Mouse (Mus musculus) erythroid progenitor cell, adult 5-6 weeks (primary cell): ENCODE data around the gene Atp8a1. TPM values are rescaled to one million over a fixed set of nuclear protein-coding genes. Genes with fewer than 3 reads are reported as not detected.

Source experiments
- ATAC-seq: replicated peaks from 2 replicates; pipeline ENCODE4 v1.8.0; 2016; ENCODE audit warnings: moderate number of reproducible peaks, mild to moderate bottlenecking, moderate TSS enrichment, inconsistent platforms; ENCODE audit not compliant: poor library complexity, low FRiP score, severe bottlenecking
- total RNA-seq, 2 experiments: library from RNA; stranded (forward) in 1 of 2; stranded (reverse) in 1 of 2; fragments of 150-400 nt in 1 of 2; fragments of 186-747, 209-891 nt in 1 of 2; gene quantifications; 2 replicates each; pipeline versions ENCODE4 v1.2.3 to v1.2.4; 2015 to 2017; ENCODE audit warnings: low replicate concordance in 2 of 2

Atp8a1 gene
- total RNA-seq, 2 experiments from 2014 or later: 221 to 297 TPM

DNA sequence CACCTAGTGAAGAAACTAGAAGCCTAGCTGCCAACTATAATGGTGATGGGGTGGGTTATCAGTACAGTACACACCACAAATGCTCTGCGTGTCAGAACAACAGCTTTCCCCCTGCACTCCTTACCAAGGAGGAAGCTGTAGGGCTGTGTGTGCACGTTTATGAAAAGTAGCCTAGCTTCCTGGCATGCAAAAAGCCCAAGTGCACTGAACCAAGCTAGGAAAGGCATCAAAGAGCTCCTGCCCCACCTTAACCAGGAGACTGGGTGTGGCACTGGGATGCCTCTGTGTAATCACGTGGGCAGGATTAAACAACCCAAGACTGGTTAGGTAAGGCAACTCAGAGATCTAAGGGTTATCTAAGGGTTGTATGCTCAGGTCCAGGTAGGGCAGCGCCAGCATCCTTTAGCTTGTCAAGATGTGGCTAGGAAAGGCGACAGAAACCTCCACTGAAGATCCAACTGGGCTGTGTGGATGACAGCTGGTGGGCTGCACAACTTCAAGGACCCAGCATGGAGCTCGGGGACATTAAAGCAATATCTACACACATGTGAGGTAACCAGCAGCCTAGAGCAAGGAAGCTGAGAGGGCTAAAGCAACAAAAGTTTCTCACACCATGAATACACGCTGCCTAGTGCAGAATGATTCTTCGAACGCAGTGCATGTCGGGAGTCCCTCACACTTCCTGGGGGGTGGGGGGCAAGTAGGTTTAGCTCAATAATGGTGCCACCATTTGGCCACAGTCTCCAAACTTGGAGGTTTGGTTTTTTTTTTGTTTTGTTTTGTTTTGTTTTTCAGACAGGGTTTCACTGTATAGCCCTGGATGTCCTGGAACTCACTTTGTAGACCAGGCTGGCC is 15.7 kb downstream of the Atp8a1 start:
- peak; percentile 82 for ATAC-seq

- no peak for ATAC-seq
Observed at GRCm38 (mm10) chr5:67828356-67828755, 18.9 kb downstream of the Atp8a1 start.

DNA sequence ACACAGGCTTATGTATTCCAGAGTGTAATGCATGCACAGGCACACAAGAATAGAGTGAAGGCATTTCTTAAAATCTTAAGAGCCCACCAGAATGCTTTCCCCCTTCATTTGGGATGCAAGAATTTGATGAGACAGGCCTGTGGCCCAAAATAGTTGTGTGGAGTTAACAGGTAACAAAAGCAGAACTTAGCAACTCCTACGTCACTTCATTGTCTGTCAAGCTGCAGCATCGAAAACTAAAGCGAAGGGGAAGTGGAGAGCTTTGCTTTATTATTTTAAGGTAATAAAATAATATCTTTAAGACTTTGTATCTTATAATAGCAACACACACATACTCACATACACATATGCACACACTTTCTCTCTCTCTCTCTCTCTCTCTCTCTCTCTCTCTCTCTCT is 20.3 kb downstream of the Atp8a1 start:
- ATAC-seq: no peak

- ATAC-seq: no peak
Observed at GRCm38 (mm10) chr5:67826278-67826677, 21.0 kb downstream of the Atp8a1 start.

DNA sequence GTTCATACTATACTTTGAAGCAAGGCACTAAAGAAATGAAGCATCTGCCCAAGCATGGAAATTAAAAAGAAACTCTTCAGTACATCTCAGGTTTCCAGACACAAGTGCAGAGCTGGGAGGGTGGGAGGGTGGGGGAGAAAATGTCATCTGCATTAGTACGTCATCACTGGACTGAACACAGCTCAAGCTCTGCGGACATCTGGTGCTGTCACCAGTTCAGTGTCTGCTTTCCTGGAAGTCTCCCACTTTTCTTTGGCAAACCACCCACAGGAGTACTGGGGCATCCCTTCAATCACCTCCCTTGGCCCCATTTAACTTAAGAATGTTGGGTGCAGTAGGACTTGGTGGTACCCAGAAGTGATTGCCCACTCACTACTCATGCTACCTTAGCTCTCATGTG is 22.6 kb downstream of the Atp8a1 start:
- ATAC-seq: no peak

DNA sequence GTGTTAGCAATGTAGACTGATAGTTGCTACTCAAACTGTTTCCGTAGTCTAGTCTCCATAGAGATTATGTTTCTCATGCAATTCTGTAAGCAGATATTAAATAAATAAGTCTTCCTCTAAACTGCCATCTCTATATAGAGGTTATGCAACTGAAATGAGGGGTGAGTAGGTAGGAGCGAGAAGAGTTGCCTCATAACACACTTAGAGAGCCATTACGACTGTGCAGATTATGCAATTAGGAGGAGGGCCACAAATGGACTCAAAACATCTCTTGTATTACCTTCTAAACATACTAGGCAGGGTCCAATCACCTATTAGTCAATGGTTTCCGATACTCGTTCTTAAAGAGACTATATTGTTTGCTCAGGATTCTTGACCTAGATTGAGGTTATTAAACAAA is 23.5 kb downstream of the Atp8a1 start:
- no peak for ATAC-seq

GRCm38 (mm10) chr5:67822619-67823018 is 24.6 kb downstream of the Atp8a1 start:
- no peak for ATAC-seq

GRCm38 (mm10) chr5:67821987-67822401 is 25.2 kb downstream of the Atp8a1 start:
- peak; percentile 30 for ATAC-seq

- no peak for ATAC-seq
Observed at GRCm38 (mm10) chr5:67821185-67821584, 26.0 kb downstream of the Atp8a1 start.

- no peak for ATAC-seq
Observed at GRCm38 (mm10) chr5:67819451-67819850, 27.8 kb downstream of the Atp8a1 start.

- ATAC-seq: peak; percentile 86
Observed at GRCm38 (mm10) chr5:67815572-67816325, 31.5 kb downstream of the Atp8a1 start.

DNA sequence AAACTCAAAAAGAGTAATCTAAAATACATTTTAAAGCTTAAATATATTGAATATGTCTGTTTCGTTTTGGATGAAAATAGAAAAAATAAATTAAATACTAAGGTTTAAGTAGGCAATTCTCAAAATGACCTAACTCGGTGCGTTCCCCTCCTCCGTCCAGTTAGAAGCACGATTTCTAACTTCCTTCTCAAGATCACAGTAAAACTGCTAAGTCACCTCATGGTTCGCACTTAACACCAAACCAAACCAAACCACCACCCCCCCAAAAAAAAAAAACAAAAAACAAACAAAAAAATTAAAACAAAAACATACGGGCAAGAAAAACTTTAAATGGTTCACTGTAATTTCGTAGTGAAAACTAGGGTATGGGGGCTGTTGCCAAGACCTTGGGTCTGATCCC is 32.2 kb downstream of the Atp8a1 start:
- peak; percentile 54 for ATAC-seq

DNA sequence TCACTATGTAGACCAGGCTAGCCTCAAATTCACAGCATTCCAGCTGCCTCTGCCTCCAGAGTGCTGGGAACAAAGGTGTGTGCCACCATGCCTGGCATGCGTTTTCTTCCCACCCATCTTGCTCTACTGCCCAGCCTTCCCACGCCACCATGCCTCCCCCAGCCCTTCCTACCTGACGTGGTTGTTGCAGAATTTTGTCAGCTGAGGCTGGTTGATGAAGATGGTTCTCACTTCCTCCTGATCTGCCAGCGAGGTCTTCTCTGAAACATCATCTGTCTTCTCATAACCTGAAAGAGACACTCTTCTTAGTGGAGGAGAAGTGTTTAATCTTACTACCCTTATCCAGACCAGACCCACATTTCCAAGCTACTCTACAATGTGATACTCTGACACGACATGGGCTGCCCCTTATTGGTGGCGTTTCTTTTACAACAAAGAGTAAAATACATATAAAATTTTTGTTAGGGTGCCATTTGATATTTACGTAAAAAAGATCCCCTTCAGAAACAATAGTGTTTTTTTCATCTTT is 32.7 kb downstream of the Atp8a1 start:
- ATAC-seq: 0 out of 2 replicates have a peak, but pooled peaks have one; percentile 26

- 0 out of 2 replicates have a peak, but pooled peaks have one; percentile 8 for ATAC-seq
Observed at GRCm38 (mm10) chr5:67813334-67813733, 33.9 kb downstream of the Atp8a1 start.

GRCm38 (mm10) chr5:67802174-67803030 is 44.8 kb downstream of the Atp8a1 start:
- ATAC-seq: no peak

- no peak for ATAC-seq
Observed at GRCm38 (mm10) chr5:67800801-67801200, 46.4 kb downstream of the Atp8a1 start.

DNA sequence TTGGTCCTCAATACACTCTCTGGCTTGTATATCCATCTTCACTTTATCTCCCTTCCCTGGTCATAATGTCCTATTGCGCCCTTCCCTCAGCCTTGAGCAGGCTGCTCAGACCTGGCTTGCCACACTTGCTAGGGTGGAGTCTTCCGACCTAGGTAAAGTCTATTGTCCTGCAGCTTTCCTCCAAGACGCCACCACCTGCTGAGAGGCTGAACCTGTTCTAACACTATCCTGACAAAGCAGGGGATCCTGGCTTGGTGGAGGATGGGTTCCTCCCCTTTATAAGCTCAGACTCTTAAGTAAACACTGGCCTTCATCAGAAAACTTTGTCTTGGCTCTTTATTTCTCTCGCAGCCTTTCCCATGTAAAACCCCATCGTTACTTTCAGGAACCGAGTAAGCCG is 47.4 kb downstream of the Atp8a1 start:
- ATAC-seq: no peak

DNA sequence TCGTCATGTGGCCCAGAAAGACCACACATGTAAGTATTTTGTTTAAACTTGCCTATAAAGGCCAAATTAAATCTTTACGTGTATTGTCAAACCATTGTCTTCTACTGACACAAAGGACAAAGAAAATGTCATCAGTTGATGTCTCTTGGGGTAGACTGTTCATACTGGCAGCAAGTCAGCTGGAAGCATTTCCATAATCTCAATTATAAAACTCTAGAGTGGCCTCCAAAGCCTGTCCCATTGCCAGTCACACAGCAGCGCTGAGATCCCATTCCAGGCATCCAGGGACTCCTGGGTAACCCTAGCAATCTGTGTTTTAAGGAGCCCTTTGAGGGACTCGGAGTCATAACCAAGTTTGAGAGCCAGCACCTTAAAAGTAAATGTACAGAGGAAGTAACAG is 48.9 kb downstream of the Atp8a1 start:
- ATAC-seq: no peak

DNA sequence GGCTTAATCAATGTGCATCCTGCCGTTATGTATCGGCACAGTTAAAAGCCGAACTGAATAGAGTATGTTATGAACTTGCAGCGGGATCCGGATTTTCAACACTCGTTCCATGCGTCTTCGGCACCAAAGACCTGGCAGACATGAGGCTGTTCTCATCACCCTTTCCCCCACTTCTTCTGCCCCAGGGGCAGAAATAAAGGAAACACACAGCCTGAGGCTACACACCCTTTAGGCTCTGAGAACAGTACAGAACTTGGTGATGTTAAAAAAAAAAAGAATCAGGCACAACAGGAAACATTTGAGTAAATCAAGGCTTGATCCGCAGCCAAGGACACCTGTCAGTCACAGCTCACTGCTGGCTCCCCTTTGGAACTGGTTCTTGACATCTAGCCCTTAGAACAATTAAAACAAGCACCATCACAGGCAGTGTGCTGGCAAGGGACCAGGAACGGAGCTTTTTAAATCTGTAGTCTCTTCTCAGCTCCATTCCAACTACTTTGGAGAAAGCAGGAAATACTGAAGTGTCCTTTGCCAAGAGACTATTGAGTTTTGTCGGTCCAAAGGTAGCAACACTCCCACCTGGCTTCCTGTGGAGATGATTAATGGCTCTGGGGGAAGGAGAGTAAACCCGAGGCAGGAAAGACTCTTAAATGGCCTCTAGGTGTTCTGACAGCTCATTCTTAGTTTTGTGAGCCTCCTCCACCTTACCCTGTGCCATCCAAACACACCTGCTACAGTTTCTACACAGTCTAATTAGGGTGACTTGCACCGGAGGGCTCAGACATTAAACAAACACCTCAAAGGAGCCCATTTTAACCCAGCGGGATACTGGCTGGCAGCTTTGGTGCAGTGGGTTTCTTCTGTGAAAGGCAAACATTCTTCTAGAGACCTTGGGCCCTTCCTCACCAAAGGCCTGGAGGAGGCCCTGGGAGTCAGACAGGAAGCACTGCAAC is 50.0 kb downstream of the Atp8a1 start:
- no peak for ATAC-seq
